Mouse (Mus musculus) stomach, embryonic 15.5 days (tissue): Measurements from ENCODE around the gene Mien1. TPM values are rescaled to one million over a fixed set of nuclear protein-coding genes. Genes with fewer than 3 reads are reported as not detected.
A peak's percentile ranks its signal among the peaks of the same experiment; 100 is the strongest.

Source experiments
- ATAC-seq: fragments of 200-750 bp; cut with Nextera tagmentation; 2 replicates; pipeline ENCODE4 v1.8.0; 2017; ENCODE audit warnings: low read depth, moderate number of reproducible peaks, moderate TSS enrichment; ENCODE audit not compliant: insufficient read depth, low FRiP score
- H3K27ac ChIP-seq: fragments of 300-500 bp; sonication (generic); 2 replicates; pipeline ENCODE4 v1.5.1; 2015; ENCODE audit warnings: mild to moderate bottlenecking, inconsistent platforms
- H3K27me3 ChIP-seq: fragments of 300-500 bp; sonication (generic); replicated peaks from 2 replicates; pipeline ENCODE4 v1.6.1; 2015; ENCODE audit warnings: inconsistent platforms
- H3K36me3 ChIP-seq: fragments of 300-500 bp; sonication (generic); 2 replicates; pipeline ENCODE4 v1.6.1; 2015; ENCODE audit warnings: inconsistent platforms
- H3K4me1 ChIP-seq: fragments of 300-500 bp; sonication (generic); 2 replicates; pipeline ENCODE4 v1.6.1; 2015; ENCODE audit warnings: inconsistent platforms
- H3K4me2 ChIP-seq: fragments of 300-500 bp; sonication (generic); 2 replicates; pipeline ENCODE4 v1.6.1; 2015; ENCODE audit warnings: mild to moderate bottlenecking, inconsistent platforms
- H3K4me3 ChIP-seq: fragments of 300-500 bp; sonication (generic); replicated peaks from 2 replicates; pipeline ENCODE4 v1.5.1; 2015; ENCODE audit warnings: inconsistent platforms
- H3K9ac ChIP-seq: fragments of 300-500 bp; sonication (generic); 2 replicates; pipeline ENCODE4 v1.6.1; 2015; ENCODE audit warnings: inconsistent platforms
- H3K9me3 ChIP-seq: fragments of 300-500 bp; sonication (generic); 2 replicates; pipeline ENCODE4 v1.6.1; 2016; ENCODE audit warnings: inconsistent platforms
- WGBS: fragments of 180-500 bp; shearing (Covaris S2); methylation state at CpG from one replicate; pipeline ENCODE4 v1.1.7; 2015; 5-methylcytosine and 5-hydroxymethylcytosine counted together
- polyA plus RNA-seq: library from polyadenylated mRNA; unstranded; fragments of >200 nt; fragmentation: Nextera tagmentation; extraction: Ambion mirVana; gene quantifications from 2 replicates; pipeline ENCODE4 v1.2.1, GENCODE M21; 2015

Gene Mien1
- polyA plus RNA-seq, 1 experiment from 2014 or later = 137 TPM

DNA sequence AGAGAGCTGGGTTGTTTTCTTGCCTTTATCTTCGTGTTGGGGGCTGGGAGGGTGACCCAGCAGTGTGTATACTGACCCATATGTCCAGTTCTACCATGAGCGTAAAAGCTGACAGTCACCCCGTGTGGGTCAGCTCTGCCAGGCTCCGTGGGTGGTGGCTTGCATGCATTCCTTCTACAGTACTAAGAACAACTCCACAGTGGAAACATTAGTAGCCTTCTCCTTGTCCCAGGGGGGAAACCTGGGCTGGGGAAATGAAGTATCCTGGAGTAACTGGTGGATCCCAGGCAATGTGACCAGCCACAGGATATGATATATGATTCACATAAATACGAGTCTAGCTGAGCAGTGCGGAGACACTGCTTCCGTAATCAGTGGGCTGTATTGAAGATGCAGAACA, 25.1 kb downstream of the Mien1 start:
- WGBS = 18% methylated on average over 7 of the region's 7 CpGs
- Histone ChIP-seq H3K27ac (0 out of 2 replicates have a peak overlapping the region, but pooled peaks have one; percentile 96), H3K36me3 (no peaks in the 10 kb centered on the region), H3K9ac (peak overlapping the region; percentile 32; the same call in 1 of the 2 replicates), H3K9me3 (no peaks in the 10 kb centered on the region), H3K4me1 (peaks cover 46% of the 10 kb centered on the region), H3K4me2 (peak overlapping the region; percentile 61), H3K27me3 (no peaks in the 10 kb centered on the region), H3K4me3 (peak overlapping the region; percentile 95)
- ATAC-seq = no peak

DNA sequence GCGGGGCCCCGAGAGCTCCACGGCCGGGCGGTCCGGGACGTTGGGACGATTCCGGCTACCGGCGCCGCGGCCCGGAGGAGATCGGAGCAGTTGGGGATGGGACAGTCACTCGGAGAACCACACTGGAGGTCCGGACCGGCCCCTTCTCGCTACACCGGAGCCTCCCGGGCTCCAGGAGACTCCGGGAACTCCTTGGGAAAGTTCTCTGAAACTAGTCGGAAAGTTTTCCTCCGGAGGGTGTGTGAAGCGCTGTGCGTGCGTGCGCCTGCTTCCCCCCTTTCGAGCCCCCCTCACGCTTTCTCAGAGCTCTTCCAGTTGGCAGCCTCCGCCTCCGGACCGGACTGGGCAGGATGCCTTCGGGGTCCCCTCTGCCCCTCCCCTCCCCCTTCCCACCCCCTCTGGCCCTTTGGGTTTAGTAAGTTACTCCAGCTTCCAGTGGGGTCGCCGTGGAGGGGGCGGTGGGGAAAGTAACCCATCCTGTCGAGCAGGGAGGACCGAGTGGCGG, 25.9 kb downstream of the Mien1 start:
- ATAC-seq = peak; percentile 3; the same call in 1 of the 2 replicates
- peak overlapping the region; percentile 95 for H3K4me3 ChIP-seq
- H3K4me2 ChIP-seq = peak overlapping the region; percentile 61
- peak overlapping the region; percentile 79 for H3K9ac ChIP-seq
- H3K27me3 ChIP-seq = no peaks in the 10 kb centered on the region
- no peaks in the 10 kb centered on the region for H3K36me3 ChIP-seq
- WGBS = under 1% methylated on average over 40 of the region's 40 CpGs
- H3K4me1 ChIP-seq = peaks cover 44% of the 10 kb centered on the region
- no peaks in the 10 kb centered on the region for H3K9me3 ChIP-seq
- H3K27ac ChIP-seq = peak overlapping the region; percentile 96

DNA sequence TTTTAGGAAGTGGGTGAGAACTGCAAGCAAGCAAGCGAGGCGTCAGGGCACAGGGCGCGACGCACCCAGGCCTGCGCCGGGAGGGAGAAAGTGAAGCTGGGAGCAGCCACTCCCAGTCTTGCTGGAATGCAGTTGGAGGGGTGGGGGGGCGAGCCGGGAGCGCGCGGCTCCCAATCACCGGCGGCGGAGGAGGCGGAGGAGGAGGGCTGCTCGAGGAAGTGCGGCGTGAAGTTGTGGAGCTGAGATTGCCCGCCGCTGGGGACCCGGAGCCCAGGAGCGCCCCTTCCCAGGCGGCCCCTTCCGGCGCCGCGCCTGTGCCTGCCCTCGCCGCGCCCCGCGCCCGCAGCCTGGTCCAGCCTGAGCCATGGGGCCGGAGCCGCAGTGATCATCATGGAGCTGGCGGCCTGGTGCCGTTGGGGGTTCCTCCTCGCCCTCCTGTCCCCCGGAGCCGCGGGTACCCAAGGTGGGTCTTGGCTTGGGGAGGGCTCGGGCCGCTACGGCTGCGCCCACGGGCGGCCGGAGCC, 26.5 kb downstream of the Mien1 start, which contains the start of gene Erbb2:
Gene Erbb2, plus strand, starts transcription at position 198 of the 524 bp plus-strand sequence.
- H3K36me3 ChIP-seq = no peaks in the 10 kb centered on the region
- H3K4me2 ChIP-seq = peak within 1 kb of the TSS; percentile 61
- no peaks in the 10 kb centered on the region for H3K9me3 ChIP-seq
- H3K9ac ChIP-seq = peak within 1 kb of the TSS; percentile 79
- peak within 1 kb of the TSS; percentile 96 for H3K27ac ChIP-seq
- no peaks in the 10 kb centered on the region for H3K27me3 ChIP-seq
- WGBS = under 1% methylated on average over 37 of the region's 49 CpGs
- peak; percentile 81 for ATAC-seq
- peaks cover 43% of the 10 kb centered on the region for H3K4me1 ChIP-seq
- H3K4me3 ChIP-seq = peak within 1 kb of the TSS; percentile 95

DNA sequence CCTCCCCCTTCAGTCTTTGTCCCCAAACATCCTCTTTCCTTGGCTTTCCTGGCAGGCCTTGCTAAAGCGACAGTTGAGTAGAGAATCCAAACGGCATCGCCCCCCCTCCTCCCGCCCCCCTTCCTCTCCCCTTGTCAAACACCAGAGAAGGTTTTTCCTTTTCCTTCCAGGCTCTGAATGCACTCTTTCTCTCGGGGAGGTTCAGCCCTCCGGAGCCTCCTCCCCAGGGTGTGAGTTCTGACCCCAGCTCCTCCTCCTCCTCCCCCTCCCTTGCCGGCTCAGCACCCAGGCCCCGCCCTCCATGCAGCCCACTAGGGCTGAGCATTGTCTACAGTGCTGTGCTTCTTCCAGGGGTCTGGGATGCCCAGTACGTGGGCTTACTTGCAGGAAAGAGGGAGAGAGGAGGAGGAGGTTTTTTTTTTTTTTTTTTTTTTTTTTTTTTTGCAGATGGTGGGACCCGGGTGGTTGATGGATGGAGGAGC, 29.4 kb downstream of the Mien1 start:
- 5% methylated on average over 10 of the region's 10 CpGs for WGBS
- Histone ChIP-seq H3K4me2 (peak overlapping the region; percentile 36), H3K36me3 (no peaks in the 10 kb centered on the region)

DNA sequence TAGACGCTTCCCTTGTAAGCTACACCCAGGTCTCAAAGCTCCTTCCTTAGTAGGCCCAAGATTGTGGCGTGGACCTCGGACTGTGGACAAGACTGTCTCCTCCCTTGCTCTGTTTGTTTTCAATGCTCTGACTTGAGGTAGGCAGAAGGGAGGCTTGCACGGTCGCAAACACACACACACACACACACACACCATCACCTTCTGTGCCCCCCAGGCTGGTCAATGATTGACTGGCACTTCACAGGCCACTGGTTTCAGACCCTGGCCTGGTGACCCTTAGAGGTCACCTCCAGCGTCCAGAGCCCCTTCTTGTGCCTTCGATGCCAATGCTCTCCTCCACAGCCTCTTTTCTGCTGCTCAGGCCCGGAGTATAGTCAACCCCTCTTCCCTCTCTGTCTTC, 29.9 kb downstream of the Mien1 start:
- 0 out of 2 replicates have a peak, but pooled peaks cover under 1% of the 10 kb centered on the region for H3K27me3 ChIP-seq
- no peak overlapping the region for H3K4me3 ChIP-seq
- H3K36me3 ChIP-seq = no peaks in the 10 kb centered on the region
- peak overlapping the region; percentile 71 for H3K27ac ChIP-seq
- peaks cover 18% of the 10 kb centered on the region for H3K4me1 ChIP-seq
- H3K4me2 ChIP-seq = peak overlapping the region; percentile 36
- no peak for ATAC-seq
- no peak overlapping the region for H3K9ac ChIP-seq
- H3K9me3 ChIP-seq = no peaks in the 10 kb centered on the region
- WGBS = 51% methylated on average over 8 of the region's 8 CpGs

More for the DNA sequence above, 29.4 kb downstream of the Mien1 start:
- Histone ChIP-seq H3K27ac (peak overlapping the region; percentile 71), H3K4me1 (peaks cover 23% of the 10 kb centered on the region), H3K4me3 (no peak overlapping the region), H3K9me3 (no peaks in the 10 kb centered on the region), H3K9ac (no peak overlapping the region), H3K27me3 (no peaks in the 10 kb centered on the region)
- ATAC-seq = 0 out of 2 replicates have a peak, but pooled peaks have one; percentile 29

DNA sequence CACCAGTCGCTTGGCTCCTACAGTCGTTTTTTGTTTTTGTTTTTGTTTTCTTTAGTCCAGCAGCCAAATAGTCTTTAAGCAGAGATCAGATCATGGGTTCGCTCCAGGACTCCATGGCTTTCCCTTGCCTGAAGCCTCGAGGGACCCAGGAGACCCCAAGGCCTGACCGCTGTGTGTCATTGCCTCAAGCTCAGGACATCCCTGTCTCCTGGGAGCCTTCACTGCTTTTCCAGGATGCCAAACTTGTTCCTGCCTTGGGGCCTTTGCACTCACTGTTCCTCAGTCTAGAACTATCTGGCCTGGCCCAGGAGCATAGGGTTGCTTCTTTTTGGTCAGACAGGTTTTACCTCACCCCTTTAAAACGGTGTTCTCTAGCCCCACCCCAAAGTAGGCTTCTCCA, 32.2 kb downstream of the Mien1 start:
- Histone ChIP-seq H3K9me3 (no peaks in the 10 kb centered on the region), H3K27me3 (0 out of 2 replicates have a peak, but pooled peaks cover 4% of the 10 kb centered on the region), H3K4me2 (no peak overlapping the region), H3K36me3 (no peaks in the 10 kb centered on the region), H3K4me1 (peaks cover 8% of the 10 kb centered on the region), H3K9ac (no peak overlapping the region), H3K27ac (no peak overlapping the region), H3K4me3 (no peak overlapping the region)
- 78% methylated on average over 6 of the region's 6 CpGs for WGBS
- no peak for ATAC-seq

DNA sequence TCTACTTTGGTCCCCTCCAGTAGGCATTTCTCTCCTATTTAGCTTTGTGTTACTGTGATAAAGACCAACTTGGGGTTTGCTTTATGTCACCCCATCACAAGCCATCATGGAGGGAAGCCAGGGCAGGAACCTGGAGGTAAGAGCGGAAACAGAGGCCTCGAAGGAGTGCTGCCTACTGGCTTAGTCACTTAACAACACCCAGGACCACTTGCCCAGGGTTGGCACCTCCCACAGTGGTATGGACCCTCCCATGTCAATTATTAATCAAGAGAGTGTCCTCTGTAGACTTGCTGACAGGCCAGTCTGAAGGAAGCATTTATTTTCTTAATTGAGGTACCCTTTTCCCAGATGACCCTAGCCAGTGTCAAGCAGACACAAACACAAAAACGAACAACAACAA, 38.0 kb downstream of the Mien1 start:
- peak; percentile 56; the same call in 1 of the 2 replicates for ATAC-seq

DNA sequence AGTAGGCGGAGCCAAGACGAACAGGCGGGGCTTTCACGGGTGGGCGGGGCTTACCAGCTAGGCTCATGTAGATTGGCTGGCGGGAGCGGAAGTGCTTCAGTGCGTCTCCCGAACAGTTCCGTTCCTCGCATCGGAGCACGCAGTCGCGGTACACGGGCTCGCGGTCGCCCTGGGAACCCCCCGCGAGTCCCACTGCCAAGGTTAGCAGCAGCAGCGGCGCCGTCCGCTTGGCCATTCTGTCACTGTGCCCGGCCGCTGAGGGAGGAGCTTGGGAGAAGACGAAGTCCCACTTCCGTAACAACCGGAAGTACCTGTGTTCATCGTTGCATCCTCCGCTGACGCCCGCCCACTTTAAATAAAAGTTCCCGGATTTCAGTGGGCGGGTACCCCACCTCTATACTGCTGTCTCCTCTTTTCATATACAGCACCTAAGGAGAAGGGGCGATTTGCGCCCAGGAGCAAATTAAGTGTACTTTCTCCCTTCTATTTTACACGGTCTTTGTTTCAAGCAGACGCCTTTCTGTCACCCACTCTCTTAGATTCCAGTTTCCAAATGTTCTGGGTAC, 38.5 kb downstream of the Mien1 start, which contains the start of gene Pgap3:
Gene Pgap3, minus strand, starts transcription at position 330 of the 566 bp plus-strand sequence.
- peaks cover 11% of the 10 kb centered on the region for H3K4me1 ChIP-seq
- ATAC-seq = peak; percentile 83
- H3K27me3 ChIP-seq = 0 out of 2 replicates have a peak, but pooled peaks cover 4% of the 10 kb centered on the region
- H3K4me2 ChIP-seq = peak within 1 kb of the TSS; percentile 71
- peak within 1 kb of the TSS; percentile 53; the same call in 1 of the 2 replicates for H3K9ac ChIP-seq
- no peaks in the 10 kb centered on the region for H3K9me3 ChIP-seq
- H3K27ac ChIP-seq = peak within 1 kb of the TSS; percentile 97
- no peaks in the 10 kb centered on the region for H3K36me3 ChIP-seq
- under 1% methylated on average over 40 of the region's 40 CpGs for WGBS
- H3K4me3 ChIP-seq = peak within 1 kb of the TSS; percentile 74

More for the DNA sequence above, 38.0 kb downstream of the Mien1 start:
- no peaks in the 10 kb centered on the region for H3K9me3 ChIP-seq
- peaks cover 11% of the 10 kb centered on the region for H3K4me1 ChIP-seq
- peak overlapping the region; percentile 97 for H3K27ac ChIP-seq
- H3K36me3 ChIP-seq = no peaks in the 10 kb centered on the region
- WGBS = 41% methylated on average over 3 of the region's 3 CpGs
- H3K4me3 ChIP-seq = peak overlapping the region; percentile 74
- peak overlapping the region; percentile 71 for H3K4me2 ChIP-seq
- H3K27me3 ChIP-seq = 0 out of 2 replicates have a peak, but pooled peaks cover 4% of the 10 kb centered on the region
- H3K9ac ChIP-seq = peak overlapping the region; percentile 34; the same call in 1 of the 2 replicates

DNA sequence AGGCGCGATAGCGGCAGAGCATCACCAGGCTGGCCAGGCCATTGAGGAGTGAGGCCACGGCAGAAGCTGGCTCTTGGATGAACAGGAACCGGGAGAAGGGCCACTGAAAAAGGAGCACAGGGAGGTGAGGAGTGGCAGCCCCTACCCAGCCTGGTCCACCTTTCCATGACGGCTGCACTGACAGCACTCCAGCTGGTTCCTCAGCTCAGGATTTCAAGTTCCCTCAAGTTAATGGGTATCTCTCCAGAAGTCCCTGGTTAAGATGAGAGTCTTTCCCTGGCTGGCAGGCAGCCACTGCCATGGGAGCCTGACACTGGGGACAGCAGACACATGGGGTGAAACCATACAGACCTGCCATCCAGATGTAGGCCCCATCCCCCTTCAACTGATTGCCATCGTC, 40.8 kb downstream of the Mien1 start:
- 88% methylated on average over 7 of the region's 7 CpGs for WGBS

DNA sequence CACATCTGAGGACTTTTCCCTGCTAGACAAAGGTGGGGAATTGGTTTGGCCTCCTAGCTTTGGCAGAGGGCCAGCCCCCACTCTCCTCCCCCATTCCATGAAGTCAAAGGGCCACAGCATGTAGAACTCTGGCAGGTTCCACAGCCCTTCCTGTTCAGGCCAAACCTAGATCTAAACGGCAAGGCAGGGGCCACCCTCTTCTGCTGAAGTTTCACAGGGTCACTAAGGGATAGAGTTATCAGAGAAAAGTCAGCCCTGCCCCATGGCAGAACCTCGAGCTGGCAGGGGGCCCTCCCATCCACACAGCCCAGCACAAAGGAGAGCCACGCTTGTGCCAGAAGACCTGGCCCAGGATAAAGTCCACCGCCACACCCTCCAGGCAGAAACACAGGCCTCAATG, 43.8 kb downstream of the Mien1 start:
- H3K9ac ChIP-seq = no peak overlapping the region
- H3K4me2 ChIP-seq = no peak overlapping the region
- H3K36me3 ChIP-seq = no peaks in the 10 kb centered on the region
- H3K27me3 ChIP-seq = no peaks in the 10 kb centered on the region
- peaks cover 34% of the 10 kb centered on the region for H3K4me1 ChIP-seq
- H3K27ac ChIP-seq = peak overlapping the region; percentile 86
- H3K4me3 ChIP-seq = no peak overlapping the region
- 33% methylated on average over 4 of the region's 4 CpGs for WGBS
- ATAC-seq = peak; percentile 75
- H3K9me3 ChIP-seq = no peaks in the 10 kb centered on the region

More for the DNA sequence above, 40.8 kb downstream of the Mien1 start:
- Histone ChIP-seq H3K36me3 (no peaks in the 10 kb centered on the region), H3K27ac (no peak overlapping the region), H3K9me3 (no peaks in the 10 kb centered on the region), H3K27me3 (no peaks in the 10 kb centered on the region), H3K4me1 (peaks cover 32% of the 10 kb centered on the region), H3K9ac (no peak overlapping the region), H3K4me2 (no peak overlapping the region), H3K4me3 (no peak overlapping the region)
- no peak for ATAC-seq

DNA sequence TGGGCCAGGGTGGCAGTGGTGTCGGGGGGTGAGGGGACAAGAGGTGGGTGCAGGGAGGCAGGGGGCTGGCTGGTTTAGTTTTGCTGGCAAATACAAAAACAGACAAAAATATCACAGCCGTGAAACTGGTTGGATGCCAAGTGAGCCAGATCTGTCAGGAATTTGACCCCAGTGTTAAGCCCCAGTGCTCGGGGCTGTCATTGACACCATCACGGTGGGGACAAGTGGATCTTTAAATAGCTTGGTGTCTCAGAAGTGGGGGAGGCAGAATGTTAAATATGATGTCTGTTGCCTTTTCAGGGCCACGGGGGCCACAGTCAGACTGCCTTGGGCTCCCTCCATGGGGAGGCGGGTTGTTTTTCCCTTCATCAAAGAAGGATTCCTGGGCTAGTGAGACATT, 44.5 kb downstream of the Mien1 start:
- no peak for ATAC-seq
- no peaks in the 10 kb centered on the region for H3K36me3 ChIP-seq
- no peak overlapping the region for H3K9ac ChIP-seq
- H3K9me3 ChIP-seq = no peaks in the 10 kb centered on the region
- peak overlapping the region; percentile 86 for H3K27ac ChIP-seq
- H3K4me3 ChIP-seq = no peak overlapping the region
- H3K4me2 ChIP-seq = no peak overlapping the region
- 36% methylated on average over 6 of the region's 6 CpGs for WGBS
- peaks cover 32% of the 10 kb centered on the region for H3K4me1 ChIP-seq
- H3K27me3 ChIP-seq = no peaks in the 10 kb centered on the region

DNA sequence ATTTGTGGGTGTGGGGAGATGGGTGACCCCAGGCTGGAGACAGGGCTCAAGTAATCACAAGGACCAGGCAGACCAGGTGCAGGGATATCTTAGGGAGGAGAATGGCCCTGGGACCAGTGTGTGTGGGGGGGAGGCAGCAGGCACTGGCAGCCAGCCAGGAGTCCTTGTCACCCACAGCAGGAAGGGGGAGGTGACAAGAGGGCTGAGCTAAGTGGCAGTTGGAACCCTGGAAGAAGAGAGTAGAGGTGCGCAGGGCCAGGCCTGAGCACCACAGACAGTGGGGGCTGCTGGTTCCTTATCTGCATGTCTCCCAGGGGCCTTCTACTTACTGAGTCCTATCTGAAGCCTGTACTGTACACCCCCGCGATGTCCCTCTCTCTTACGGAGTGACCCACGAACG, 45.5 kb downstream of the Mien1 start:
- H3K36me3 ChIP-seq = no peaks in the 10 kb centered on the region
- H3K4me1 ChIP-seq = peaks cover 33% of the 10 kb centered on the region
- no peaks in the 10 kb centered on the region for H3K9me3 ChIP-seq
- peak; percentile 49 for ATAC-seq
- WGBS = 50% methylated on average over 6 of the region's 6 CpGs
- H3K27ac ChIP-seq = peak overlapping the region; percentile 83
- no peak overlapping the region for H3K4me2 ChIP-seq
- no peak overlapping the region for H3K9ac ChIP-seq
- 0 out of 2 replicates have a peak, but pooled peaks cover under 1% of the 10 kb centered on the region for H3K27me3 ChIP-seq
- H3K4me3 ChIP-seq = no peak overlapping the region
